Mouse (Mus musculus) natural killer cell, adult 2 months (primary cell): ENCODE measurements at regions not wholly inside any gene's neighbourhood (a gene's known extent, or its start where the extent isn't known, plus 50 kb on each side); places are given as distances from the start of the nearest gene placed in this dataset.

Source experiments
- DNase-seq, 2 experiments: peaks; one replicate each; pipeline ENCODE4 v3.0.0; 2022; ENCODE audit warnings: low spot score in 2 of 2

DNA sequence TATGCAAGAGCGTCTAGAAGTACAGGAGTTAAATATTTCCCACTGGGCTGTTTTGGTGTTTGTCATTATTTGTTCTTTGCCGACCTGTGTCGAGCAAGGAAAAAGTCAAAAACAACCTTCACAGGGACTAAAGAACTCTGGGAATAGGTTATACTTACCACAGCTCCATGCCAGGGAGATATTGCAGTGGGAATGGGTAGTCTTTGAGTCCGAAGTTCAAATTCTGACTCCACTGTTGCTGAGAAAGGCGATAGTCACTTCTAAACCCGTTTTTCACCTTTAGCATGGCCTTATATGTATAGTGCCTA is 116.8 kb upstream of the Maf start:
- no peak for DNase-seq

DNA sequence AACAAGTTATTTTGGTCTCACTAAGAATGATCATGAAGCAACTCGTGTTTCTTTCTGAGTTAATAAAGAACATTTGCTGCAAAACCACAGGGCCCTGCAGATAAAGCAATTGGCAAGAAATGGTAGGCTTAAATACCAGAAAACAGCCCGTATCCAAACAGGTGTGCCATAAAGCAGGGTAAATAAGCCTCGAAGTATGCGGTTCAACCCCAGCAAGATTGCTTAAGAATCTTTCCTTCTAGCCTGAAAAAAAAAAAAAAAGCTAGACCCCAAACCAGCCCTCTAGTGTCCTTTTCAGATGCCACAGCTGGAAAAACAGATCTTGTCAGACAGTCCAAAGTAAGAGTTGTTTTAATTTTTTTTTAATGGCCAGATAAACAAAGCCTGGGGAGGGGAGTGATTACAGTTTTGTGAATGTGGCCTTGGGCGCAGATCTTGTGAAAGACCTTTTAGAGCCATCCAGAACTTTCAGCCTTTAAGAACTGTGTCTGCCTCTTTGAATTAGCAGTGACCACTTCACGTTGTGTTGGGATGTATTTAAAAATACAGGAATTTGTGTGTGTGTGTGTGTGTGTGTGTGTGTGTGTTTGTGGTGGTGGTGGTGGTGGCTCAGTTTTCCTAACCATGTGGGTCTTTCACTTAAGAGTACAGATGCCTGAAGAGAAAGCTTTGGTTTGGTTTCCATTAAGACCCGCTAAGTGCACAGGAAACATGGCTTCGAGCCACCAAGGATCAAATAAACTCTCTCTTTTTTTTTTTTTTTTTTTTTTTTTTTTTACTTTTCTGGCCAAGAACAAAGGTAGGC is 116.3 kb upstream of the Maf start:
- DNase-seq, result no peak

- DNase-seq, result no peak
Observed at GRCm38 (mm10) chr8:115813426-115813825, 105.8 kb upstream of the Maf start.

- DNase-seq, result no peak
Observed at GRCm38 (mm10) chr8:115806579-115806978, 99.0 kb upstream of the Maf start.

- no peak for DNase-seq
Observed at GRCm38 (mm10) chr8:115806139-115806538, 98.5 kb upstream of the Maf start.

- no peak for DNase-seq
Observed at GRCm38 (mm10) chr8:115793587-115793986, 86.0 kb upstream of the Maf start.

- peak in 1 of 2 experiments; percentile 1 for DNase-seq
Observed at GRCm38 (mm10) chr8:115788421-115788820, 80.8 kb upstream of the Maf start.

DNA sequence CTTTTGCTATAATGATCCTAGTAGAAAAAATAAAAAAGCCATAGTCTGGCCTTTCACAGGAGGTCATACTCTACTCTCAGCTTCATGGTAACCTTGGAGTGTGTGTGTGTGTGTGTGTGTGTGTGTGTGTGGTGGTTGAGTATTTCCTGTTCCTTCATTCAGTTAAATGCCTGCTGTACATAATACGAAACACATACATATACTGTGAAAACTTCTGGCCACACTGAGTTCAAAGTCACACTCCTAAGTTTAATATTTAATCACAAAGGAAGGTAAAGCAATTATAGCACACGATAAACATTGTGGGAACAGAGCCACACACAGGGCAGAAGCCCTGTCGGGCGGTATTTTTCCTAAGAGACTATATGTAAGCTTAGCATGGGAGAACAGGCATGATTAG is 78.6 kb upstream of the Maf start:
- DNase-seq, result no peak

- DNase-seq, result no peak
Observed at GRCm38 (mm10) chr8:115785769-115786168, 78.2 kb upstream of the Maf start.

DNA sequence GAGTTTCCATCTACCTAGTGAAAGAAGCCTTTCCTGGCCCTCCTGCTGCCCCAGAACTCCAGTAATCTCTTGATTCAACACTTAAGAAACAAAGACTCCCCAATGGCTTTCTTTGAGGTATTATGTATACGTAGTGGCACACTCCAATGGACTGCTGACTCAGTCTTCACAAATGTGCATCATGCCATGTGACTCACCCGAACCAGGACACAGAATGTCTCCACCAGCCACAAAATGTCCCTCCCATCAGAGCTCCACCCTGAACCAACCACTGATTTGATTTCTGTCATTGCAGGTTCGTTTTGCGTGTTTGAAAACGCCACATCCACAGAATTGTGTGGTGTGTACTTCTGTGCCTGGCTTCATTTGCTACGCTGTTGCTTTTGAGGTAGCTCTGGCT is 75.8 kb upstream of the Maf start:
- no peak for DNase-seq

- DNase-seq, result no peak
Observed at GRCm38 (mm10) chr8:115778433-115778832, 70.8 kb upstream of the Maf start.

DNA sequence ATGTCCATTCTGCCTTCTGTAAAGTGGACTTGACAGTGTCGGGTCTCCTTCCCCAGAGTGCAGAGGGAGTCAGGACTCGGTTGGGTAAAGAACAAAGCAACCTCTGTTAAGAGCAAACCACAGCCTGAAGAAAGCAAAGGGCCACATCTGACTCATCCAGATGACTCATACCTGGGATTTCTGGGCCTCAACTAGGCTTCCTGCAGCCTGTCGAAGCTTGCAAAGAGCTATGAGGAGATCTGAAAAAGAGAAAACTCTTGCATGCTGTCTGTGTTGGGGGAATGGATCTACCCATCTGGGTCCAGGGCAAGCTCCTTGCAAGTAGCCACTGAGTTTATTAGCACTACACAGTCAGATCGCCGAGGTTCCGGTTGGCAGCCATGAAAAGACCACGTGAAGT is 63.5 kb upstream of the Maf start:
- DNase-seq, result no peak

DNA sequence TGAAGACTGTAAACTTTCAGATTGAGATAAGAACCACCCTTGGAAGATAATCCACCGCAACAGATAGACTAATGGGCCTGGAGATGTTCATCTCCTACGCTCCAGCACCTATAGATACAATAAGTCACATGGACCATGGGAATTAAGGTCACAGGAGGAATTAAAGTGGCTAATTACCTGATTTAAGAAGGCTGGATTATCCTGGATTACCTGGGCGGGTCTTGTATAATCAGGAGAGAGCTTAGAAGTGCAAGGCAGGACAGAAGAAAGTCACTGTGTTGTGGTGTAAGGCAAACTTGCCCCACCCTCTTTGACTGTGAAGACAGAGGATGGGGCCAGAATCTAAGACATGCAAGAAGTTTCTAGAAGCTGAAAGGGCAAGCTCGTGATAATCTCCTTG is 61.0 kb upstream of the Maf start:
- no peak for DNase-seq

DNA sequence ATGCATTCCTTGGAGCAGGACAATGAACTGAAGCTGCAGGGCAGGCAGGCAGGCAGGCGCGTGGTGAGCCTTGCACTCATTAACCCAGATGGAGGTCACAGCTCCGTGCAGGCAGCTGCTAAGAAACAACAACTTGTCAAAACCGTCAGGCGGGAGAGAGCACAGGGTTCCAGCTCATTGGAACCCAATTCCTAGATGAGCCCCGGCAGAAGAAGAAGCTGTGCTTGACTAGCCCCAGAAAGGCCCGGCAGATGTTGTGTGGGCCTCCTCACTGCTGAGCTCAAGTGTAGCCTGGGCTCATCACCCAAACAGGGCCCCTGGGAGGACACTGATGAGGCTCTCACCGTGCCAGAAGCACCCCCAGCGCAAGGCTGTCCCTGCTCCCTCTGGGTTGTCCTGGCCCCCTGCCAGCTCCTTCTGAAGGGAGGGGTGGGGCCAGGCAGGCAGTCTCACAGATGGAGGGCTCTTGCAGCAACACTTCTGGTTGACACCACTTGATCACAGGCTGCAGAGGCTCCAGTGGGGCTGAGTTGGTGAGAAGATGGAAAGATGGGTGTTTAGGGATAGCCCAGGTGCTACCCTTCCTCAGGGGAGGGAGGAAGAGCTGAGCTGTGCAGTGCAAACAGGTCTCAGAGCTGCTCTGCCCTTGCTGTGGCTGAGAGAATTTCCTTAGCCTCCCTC is 58.8 kb upstream of the Maf start:
- no peak for DNase-seq

GRCm38 (mm10) chr8:115764551-115764950 is 57.0 kb upstream of the Maf start:
- no peak for DNase-seq

DNA sequence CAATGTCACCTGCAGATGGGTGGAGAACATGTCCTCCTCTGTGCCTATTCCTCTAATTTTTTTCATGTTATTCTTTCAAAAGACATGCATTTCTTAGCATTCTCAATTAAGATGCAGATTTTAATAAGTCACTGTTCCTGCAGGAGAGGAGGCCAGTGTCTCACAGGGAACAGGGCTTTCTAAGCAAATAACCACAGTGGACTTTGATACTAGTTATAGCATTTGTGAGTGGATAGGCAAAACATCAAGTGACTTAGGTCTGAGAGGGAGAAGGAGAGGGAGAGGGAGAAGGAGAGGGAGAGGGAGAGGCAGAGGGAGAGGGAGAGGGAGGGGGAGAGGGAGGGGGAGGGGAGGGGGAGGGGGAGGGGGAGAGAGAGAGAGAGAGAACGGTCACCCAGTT is 50.4 kb upstream of the Maf start:
- no peak for DNase-seq
